Mouse (Mus musculus) hindbrain, embryonic 11.5 days (tissue): ENCODE results near the gene D630045J12Rik. TPM values are rescaled to one million over a fixed set of nuclear protein-coding genes. Genes with fewer than 3 reads are reported as not detected.

Experiments
- ATAC-seq: fragments of 200-750 bp; cut with Nextera tagmentation; 2 replicates; pipeline ENCODE4 v1.8.0; 2017; ENCODE audit warnings: mild to moderate bottlenecking, moderate TSS enrichment, moderate library complexity; ENCODE audit not compliant: low FRiP score
- DNase-seq: peaks from one replicate; pipeline ENCODE4 v3.0.0-alpha.2; 2015; ENCODE audit warnings: low spot score
- H3K27ac ChIP-seq: fragments of 300-500 bp; sonication (generic); 2 replicates; pipeline ENCODE4 v1.5.1; 2014; ENCODE audit warnings: mild to moderate bottlenecking, low read depth, low read length
- H3K27me3 ChIP-seq: fragments of 300-500 bp; sonication (generic); 2 replicates; pipeline ENCODE4 v1.6.1; 2014; ENCODE audit warnings: mild to moderate bottlenecking, low read length, moderate library complexity, mixed read lengths; ENCODE audit not compliant: control insufficient read depth, insufficient read depth
- H3K36me3 ChIP-seq: fragments of 300-500 bp; sonication (generic); 2 replicates; pipeline ENCODE4 v1.6.1; 2014; ENCODE audit warnings: mild to moderate bottlenecking, low read length, moderate library complexity, mixed read lengths; ENCODE audit not compliant: control insufficient read depth, insufficient read depth
- H3K4me1 ChIP-seq: fragments of 300-500 bp; sonication (generic); replicated peaks from 2 replicates; pipeline ENCODE4 v1.6.1; 2014; ENCODE audit warnings: low read length, mixed read lengths; ENCODE audit not compliant: control insufficient read depth, insufficient read depth
- H3K4me2 ChIP-seq: fragments of 300-500 bp; sonication (generic); replicated peaks from 2 replicates; pipeline ENCODE4 v1.6.1; 2014; ENCODE audit warnings: mild to moderate bottlenecking, low read depth, low read length
- H3K4me3 ChIP-seq: fragments of 300-500 bp; sonication (generic); 2 replicates; pipeline ENCODE4 v1.5.1; 2014; ENCODE audit warnings: low read depth, low read length
- H3K9ac ChIP-seq: fragments of 300-500 bp; sonication (generic); 2 replicates; pipeline ENCODE4 v1.6.1; 2014; ENCODE audit warnings: low read depth, low read length
- H3K9me3 ChIP-seq: fragments of 300-500 bp; sonication (generic); 2 replicates; pipeline ENCODE4 v1.6.1; 2016; ENCODE audit warnings: low read length; ENCODE audit not compliant: control insufficient read depth
- WGBS: fragments of 180-500 bp; shearing (Covaris S2); extraction: QIAGEN DNeasy Blood & Tissue Kit; methylation state at CpG from one replicate; pipeline ENCODE4 v1.1.7; 2014; 5-methylcytosine and 5-hydroxymethylcytosine counted together
- polyA plus RNA-seq: library from polyadenylated mRNA; unstranded; fragments of >200 nt; fragmentation: Nextera tagmentation; extraction: Ambion mirVana; gene quantifications from 2 replicates; pipeline ENCODE4 v1.2.1, GENCODE M21; 2014

The D630045J12Rik gene
- polyA plus RNA-seq, 1 experiment from 2014 or later = 13.2 TPM

DNA sequence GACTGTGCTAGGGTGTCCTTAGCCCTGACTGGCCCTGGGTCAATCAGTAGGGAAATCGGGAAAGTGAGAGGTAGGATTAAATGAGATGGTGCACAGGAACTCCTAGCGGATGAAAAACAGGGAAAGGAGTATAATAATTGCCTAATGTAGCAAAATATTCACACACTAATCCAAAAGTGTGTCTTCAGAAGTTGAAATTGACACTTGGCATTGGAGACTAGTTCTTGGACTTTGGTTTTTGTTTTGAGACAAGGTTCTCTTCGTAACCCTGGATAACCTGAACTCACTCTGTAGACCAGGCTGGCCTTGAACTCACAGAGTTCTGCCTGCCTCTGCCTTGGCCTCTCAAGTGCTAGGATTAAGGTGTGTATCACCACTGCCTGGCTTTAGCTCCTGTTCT is 20.0 kb downstream of the D630045J12Rik start:
- WGBS = 96% methylated on average over 3 of the region's 3 CpGs
- Histone ChIP-seq H3K4me1 (0 out of 2 replicates have a peak, but pooled peaks cover 2% of the 10 kb centered on the region), H3K27me3 (no peaks in the 10 kb centered on the region), H3K9ac (no peak overlapping the region), H3K9me3 (no peaks in the 10 kb centered on the region), H3K36me3 (no peaks in the 10 kb centered on the region), H3K4me3 (no peak overlapping the region), H3K27ac (no peak overlapping the region), H3K4me2 (no peak overlapping the region)
- ATAC-seq (no peak), DNase-seq (no peak)

DNA sequence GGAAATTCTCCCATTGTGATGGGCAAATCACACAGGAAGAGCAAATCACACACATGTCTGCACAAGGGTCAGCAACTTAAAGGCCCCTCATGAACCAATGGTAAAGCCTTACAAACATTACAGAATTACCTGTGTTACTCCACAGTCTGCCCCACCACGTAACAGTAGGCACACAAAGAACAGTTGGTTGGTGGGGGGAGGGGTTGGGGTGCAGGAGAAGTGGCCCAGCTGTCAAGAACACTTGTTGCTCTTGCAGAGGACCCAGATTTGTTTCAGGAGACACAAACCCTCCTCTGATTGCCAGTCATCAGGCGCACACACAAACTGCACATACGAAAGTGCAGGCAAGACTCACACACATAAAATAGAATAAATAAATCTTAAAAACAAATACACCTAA is 20.9 kb downstream of the D630045J12Rik start:
- no peak for ATAC-seq
- 69% methylated on average over 3 of the region's 3 CpGs for WGBS
- H3K9me3 ChIP-seq = no peaks in the 10 kb centered on the region
- no peak for DNase-seq
- H3K4me1 ChIP-seq = 0 out of 2 replicates have a peak, but pooled peaks cover 2% of the 10 kb centered on the region
- no peaks in the 10 kb centered on the region for H3K36me3 ChIP-seq
- H3K27me3 ChIP-seq = no peaks in the 10 kb centered on the region
- no peak overlapping the region for H3K27ac ChIP-seq
- H3K9ac ChIP-seq = no peak overlapping the region
- no peak overlapping the region for H3K4me2 ChIP-seq
- no peak overlapping the region for H3K4me3 ChIP-seq

DNA sequence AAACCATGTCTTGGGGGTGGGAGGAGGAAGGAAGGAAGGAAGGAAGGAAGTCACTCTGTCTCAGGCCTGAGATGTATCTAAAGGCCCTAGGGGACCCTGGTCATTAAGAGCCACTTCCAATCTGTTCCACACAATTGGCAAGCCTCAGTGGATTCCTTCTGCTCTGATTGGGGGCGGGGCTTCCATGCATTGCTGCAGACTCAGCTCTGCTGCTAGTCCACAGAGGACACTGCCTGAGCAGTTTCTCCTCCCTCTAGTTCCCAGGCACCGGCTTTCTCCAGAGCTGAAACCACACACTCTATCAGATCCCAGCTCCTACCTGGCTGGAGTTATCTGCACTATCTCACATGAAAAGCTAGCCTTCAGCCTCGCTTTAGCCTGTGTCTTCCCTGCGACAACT is 21.8 kb downstream of the D630045J12Rik start:
- Histone ChIP-seq H3K4me1 (0 out of 2 replicates have a peak, but pooled peaks cover 2% of the 10 kb centered on the region), H3K4me2 (no peak overlapping the region), H3K4me3 (no peak overlapping the region), H3K9ac (no peak overlapping the region), H3K36me3 (no peaks in the 10 kb centered on the region), H3K27me3 (no peaks in the 10 kb centered on the region), H3K9me3 (no peaks in the 10 kb centered on the region), H3K27ac (0 out of 2 replicates have a peak overlapping the region, but pooled peaks have one; percentile 17)
- DNase-seq = peak; percentile 18
- ATAC-seq = no peak
- 75% methylated on average over 4 of the region's 4 CpGs for WGBS

DNA sequence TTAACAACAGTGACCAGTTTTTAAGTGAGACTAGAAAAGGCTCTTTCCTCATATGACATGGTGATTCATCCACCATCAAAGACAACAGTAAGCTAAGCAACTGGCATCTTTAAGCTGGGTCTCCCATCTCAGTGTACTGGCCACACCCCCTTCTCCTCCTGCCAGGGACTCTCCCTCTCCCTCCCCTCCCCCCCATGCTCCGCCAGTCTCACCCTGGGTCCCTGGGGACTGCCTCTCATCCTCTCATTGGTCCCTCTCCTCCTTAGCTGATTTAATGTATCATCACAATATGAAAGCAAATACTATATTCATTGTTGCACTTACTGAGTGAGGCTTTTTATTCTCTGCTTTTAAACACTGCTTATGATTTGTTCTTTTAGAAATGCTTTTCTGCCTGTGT is 29.7 kb downstream of the D630045J12Rik start:
- 38% methylated on average over 1 of the region's 1 CpGs for WGBS
- H3K4me3 ChIP-seq = no peak overlapping the region
- no peak overlapping the region for H3K4me2 ChIP-seq
- no peaks in the 10 kb centered on the region for H3K27me3 ChIP-seq
- ATAC-seq = peak; percentile 66
- no peak overlapping the region for H3K9ac ChIP-seq
- DNase-seq = peak; percentile 48
- H3K9me3 ChIP-seq = no peaks in the 10 kb centered on the region
- no peaks in the 10 kb centered on the region for H3K36me3 ChIP-seq
- no peaks in the 10 kb centered on the region for H3K4me1 ChIP-seq
- H3K27ac ChIP-seq = no peak overlapping the region

DNA sequence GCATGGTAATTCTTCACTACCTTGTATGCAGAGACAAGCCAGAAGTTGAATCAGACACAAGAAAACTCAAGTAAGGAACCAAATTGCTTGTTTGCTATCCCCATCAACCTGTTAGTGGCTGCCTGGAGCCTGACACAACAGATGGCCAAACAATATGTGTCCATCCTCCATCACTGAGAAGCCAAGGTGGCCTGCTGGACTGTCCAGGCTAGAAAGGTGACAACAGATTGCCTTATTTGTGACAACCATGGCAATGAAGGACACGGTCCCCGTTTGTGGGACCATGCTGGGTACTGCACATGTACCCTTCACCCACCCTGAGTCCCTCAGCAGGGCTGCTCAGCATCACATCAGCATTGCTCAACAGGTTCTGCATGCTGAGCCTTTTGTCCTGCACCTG is 34.5 kb downstream of the D630045J12Rik start:
- no peak for DNase-seq
- Histone ChIP-seq H3K27me3 (no peaks in the 10 kb centered on the region), H3K36me3 (no peaks in the 10 kb centered on the region), H3K9me3 (no peaks in the 10 kb centered on the region), H3K27ac (no peak overlapping the region), H3K4me2 (no peak overlapping the region), H3K9ac (no peak overlapping the region), H3K4me3 (no peak overlapping the region), H3K4me1 (no peaks in the 10 kb centered on the region)
- 91% methylated on average over 2 of the region's 2 CpGs for whole genome bisulfite sequencing
- no peak for ATAC-seq

DNA sequence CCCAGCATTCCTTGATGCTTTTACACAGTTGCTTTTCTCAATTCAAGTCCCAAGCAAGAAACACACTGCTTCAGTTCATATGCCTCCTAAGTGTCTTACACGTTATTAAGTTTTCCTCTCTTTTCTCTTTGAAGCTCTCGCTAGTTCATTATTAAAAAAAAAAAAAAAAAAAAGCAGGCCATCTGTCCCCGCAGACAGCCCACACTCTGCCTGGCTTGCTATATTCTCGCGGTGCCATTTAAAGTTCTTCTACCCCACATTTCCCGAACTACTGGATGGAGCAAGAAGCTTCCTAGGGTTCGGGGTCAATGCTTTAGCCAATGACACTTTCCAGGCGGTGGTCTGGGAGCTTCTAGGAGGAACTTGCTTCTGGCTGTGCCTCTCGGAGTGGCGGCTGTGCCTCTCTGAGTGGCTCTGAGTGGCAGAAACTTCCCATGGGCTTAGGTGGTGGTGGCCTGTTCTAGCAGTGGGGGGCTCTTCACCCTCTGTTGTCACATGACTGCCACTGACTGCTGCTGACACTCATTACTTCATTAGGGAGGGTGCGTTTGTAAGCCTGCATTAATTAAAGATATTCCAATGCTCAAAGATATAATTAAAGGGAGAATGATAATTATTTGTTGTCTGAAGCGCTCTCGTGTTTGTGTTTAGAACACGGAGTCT is 38.2 kb downstream of the D630045J12Rik start:
- Histone ChIP-seq H3K4me2 (no peak overlapping the region), H3K4me1 (no peaks in the 10 kb centered on the region), H3K9me3 (peaks cover 5% of the 10 kb centered on the region; the same call in 1 of the 2 replicates), H3K36me3 (no peaks in the 10 kb centered on the region), H3K4me3 (no peak overlapping the region), H3K27ac (no peak overlapping the region), H3K27me3 (no peaks in the 10 kb centered on the region), H3K9ac (no peak overlapping the region)
- no peak for DNase-seq
- ATAC-seq = no peak
- 81% methylated on average over 14 of the region's 14 CpGs for WGBS

DNA sequence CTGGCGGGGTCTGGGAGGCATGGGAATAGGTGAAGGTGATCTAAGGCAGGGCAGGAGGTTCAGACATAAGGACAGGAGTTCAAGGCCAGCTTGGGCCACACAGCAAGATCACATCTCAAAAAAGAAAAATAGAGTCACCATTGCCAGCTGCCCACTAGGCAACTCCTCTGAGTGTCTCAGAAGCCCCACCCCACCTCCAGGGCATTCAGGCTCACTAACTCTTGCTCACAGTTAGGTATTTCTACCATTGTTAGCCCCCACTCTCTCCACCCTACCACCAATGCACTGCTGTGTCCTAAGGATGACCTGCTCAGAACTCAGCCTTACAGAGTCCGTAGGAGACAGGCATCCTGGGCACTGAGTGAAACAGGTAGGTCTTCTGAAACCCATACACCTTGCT is 46.2 kb downstream of the D630045J12Rik start:
- no peak overlapping the region for H3K4me2 ChIP-seq
- H3K9me3 ChIP-seq = peaks cover 3% of the 10 kb centered on the region; the same call in 1 of the 2 replicates
- H3K4me1 ChIP-seq = peaks cover 2% of the 10 kb centered on the region
- no peak overlapping the region for H3K9ac ChIP-seq
- H3K27ac ChIP-seq = peak overlapping the region; percentile 37; the same call in 1 of the 2 replicates
- ATAC-seq = no peak
- 68% methylated on average over 2 of the region's 2 CpGs for WGBS
- H3K4me3 ChIP-seq = no peak overlapping the region
- no peak for DNase-seq
- no peaks in the 10 kb centered on the region for H3K27me3 ChIP-seq
- no peaks in the 10 kb centered on the region for H3K36me3 ChIP-seq

DNA sequence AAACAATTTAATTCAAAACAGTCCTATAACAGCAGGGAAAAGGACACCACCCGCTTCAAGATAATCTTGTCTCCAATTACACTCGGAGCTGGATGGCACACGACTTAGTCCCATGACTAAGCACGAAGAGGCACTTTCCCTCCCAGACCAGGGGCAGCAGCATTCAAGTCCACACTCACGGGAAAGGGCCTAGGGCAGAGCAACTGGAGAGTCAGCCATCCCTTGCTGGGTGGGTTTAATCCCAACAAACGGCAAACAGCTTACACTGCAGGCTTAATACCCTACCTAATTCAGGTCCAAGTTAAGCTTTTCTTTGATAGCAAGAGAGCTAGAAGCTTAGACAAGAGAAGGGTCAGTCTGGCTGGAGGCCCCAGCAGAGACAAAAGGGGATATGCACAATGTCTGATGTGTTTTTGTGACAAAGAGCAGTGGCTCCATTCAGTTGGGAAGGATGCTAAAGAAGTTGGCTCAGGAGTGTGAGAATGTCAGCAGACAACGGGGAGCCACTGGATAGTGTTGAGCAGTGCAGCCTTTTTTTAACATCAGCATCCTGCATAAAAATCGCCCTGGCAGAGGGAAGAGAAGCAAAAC is 46.8 kb downstream of the D630045J12Rik start:
- Histone ChIP-seq H3K27ac (peak overlapping the region; percentile 37), H3K4me3 (no peak overlapping the region), H3K4me2 (no peak overlapping the region), H3K36me3 (no peaks in the 10 kb centered on the region), H3K9ac (no peak overlapping the region), H3K4me1 (peaks cover 2% of the 10 kb centered on the region), H3K27me3 (no peaks in the 10 kb centered on the region), H3K9me3 (peaks cover 2% of the 10 kb centered on the region; the same call in 1 of the 2 replicates)
- 7% methylated on average over 8 of the region's 8 CpGs for WGBS
- ATAC-seq (peak; percentile 50; the same call in 1 of the 2 replicates), DNase-seq (peak; percentile 55)

DNA sequence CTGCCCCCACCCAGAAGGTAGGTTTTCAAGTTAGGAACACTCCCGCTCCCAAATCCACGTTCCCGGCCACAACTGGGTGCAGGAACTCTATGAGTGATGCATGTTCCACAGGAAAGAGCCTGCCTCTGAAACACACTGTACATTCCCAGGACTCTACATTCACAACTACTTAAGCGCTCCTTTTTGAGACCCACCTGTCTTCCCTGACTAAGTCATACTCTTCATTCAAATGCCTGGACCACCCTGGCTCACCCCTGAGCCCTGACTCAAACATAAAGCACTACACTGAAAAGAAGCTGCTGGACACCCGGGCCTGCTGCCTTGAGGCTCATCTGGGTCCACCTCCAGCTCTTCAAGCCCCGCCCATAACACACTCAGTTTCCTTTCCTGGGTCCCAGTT is 48.4 kb downstream of the D630045J12Rik start:
- 81% methylated on average over 6 of the region's 6 CpGs for WGBS
- no peak overlapping the region for H3K4me2 ChIP-seq
- H3K9me3 ChIP-seq = peaks cover 2% of the 10 kb centered on the region; the same call in 1 of the 2 replicates
- no peaks in the 10 kb centered on the region for H3K27me3 ChIP-seq
- H3K36me3 ChIP-seq = no peaks in the 10 kb centered on the region
- H3K4me1 ChIP-seq = peaks cover 2% of the 10 kb centered on the region
- no peak overlapping the region for H3K9ac ChIP-seq
- H3K4me3 ChIP-seq = no peak overlapping the region
- H3K27ac ChIP-seq = no peak overlapping the region
- DNase-seq (no peak), ATAC-seq (no peak)
